Mouse (Mus musculus) urinary bladder, postnatal 36 days (tissue): ENCODE measurements at regions not wholly inside any gene's neighbourhood (a gene's known extent, or its start where the extent isn't known, plus 50 kb on each side); places are given as distances from the start of the nearest gene placed in this dataset.

Experiments used
- DNase-seq, 2 experiments: peaks; one replicate each; pipeline ENCODE4 v3.0.0; 2022; ENCODE audit warnings: low spot score in 2 of 2, mixed read lengths in 1 of 2

- DNase-seq, result no peak
These were observed 245.7 kb downstream of the Flrt2 start for GRCm38 (mm10) chr12:95937705-95938104.

- DNase-seq, result no peak
These were observed 248.5 kb downstream of the Flrt2 start for GRCm38 (mm10) chr12:95940465-95941012.

- DNase-seq, result no peak
These were observed 267.9 kb downstream of the Flrt2 start for GRCm38 (mm10) chr12:95959786-95960504.

GRCm38 (mm10) chr12:95960505-95960871, 268.5 kb downstream of the Flrt2 start:
- DNase-seq, result no peak

- DNase-seq, result no peak
These were observed 270.8 kb downstream of the Flrt2 start for GRCm38 (mm10) chr12:95962817-95963216.

GRCm38 (mm10) chr12:95988669-95989288, 296.8 kb downstream of the Flrt2 start:
- DNase-seq, result no peak

GRCm38 (mm10) chr12:95994963-95995362, 302.9 kb downstream of the Flrt2 start:
- no peak for DNase-seq

- DNase-seq, result no peak
These were observed 338.2 kb downstream of the Flrt2 start for GRCm38 (mm10) chr12:96030180-96030579.

- no peak for DNase-seq
These were observed 383.3 kb downstream of the Flrt2 start for GRCm38 (mm10) chr12:96075365-96075764.

- DNase-seq, result no peak
These were observed 399.0 kb downstream of the Flrt2 start for GRCm38 (mm10) chr12:96090995-96091394.

- no peak for DNase-seq
These were observed 414.2 kb downstream of the Flrt2 start for GRCm38 (mm10) chr12:96106254-96106653.

- DNase-seq, result no peak
These were observed 422.8 kb downstream of the Flrt2 start for GRCm38 (mm10) chr12:96114727-96115379.

GRCm38 (mm10) chr12:96117553-96117952, 425.5 kb downstream of the Flrt2 start:
- no peak for DNase-seq

- no peak for DNase-seq
These were observed 432.3 kb downstream of the Flrt2 start for GRCm38 (mm10) chr12:96124156-96124931.

- DNase-seq, result no peak
These were observed 437.9 kb downstream of the Flrt2 start for GRCm38 (mm10) chr12:96129870-96130454.

- DNase-seq, result no peak
These were observed 438.9 kb downstream of the Flrt2 start for GRCm38 (mm10) chr12:96130796-96131512.

- DNase-seq, result no peak
These were observed 442.1 kb downstream of the Flrt2 start for GRCm38 (mm10) chr12:96134136-96134535.

GRCm38 (mm10) chr12:96141748-96142147, 449.7 kb downstream of the Flrt2 start:
- no peak for DNase-seq

- no peak for DNase-seq
These were observed 462.1 kb downstream of the Flrt2 start for GRCm38 (mm10) chr12:96154095-96154494.

GRCm38 (mm10) chr12:96167551-96167950, 475.5 kb downstream of the Flrt2 start:
- DNase-seq, result no peak

GRCm38 (mm10) chr12:96198928-96199327, 506.9 kb downstream of the Flrt2 start:
- DNase-seq, result no peak
